Mouse (Mus musculus) embryonic fibroblast, embryonic 13.5 days (primary cell): ENCODE results near the gene Zmym2. TPM values are rescaled to one million over a fixed set of nuclear protein-coding genes. Genes with fewer than 3 reads are reported as not detected.
"Not testable (repeated sequence)": the region's sequence is repeated elsewhere in the genome, so short reads cannot be mapped to it uniquely, and the experiment has no call there.

ENCODE experiments used
- H3K27ac ChIP-seq: 2 replicates; pipeline ENCODE4 v1.5.1; 2012; ENCODE audit warnings: low read length, control low read depth, inconsistent platforms; ENCODE audit not compliant: insufficient read depth
- H3K4me1 ChIP-seq: 2 replicates; pipeline ENCODE4 v1.6.1; 2011; ENCODE audit warnings: low read length; ENCODE audit not compliant: control insufficient read depth, insufficient read depth
- H3K4me3 ChIP-seq: 2 replicates; pipeline ENCODE4 v1.5.1; 2011; ENCODE audit warnings: mild to moderate bottlenecking, control low read depth, low read length; ENCODE audit not compliant: insufficient read depth
- CTCF ChIP-seq: IDR thresholded peaks from 2 replicates; pipeline ENCODE4 v1.5.1; 2011; ENCODE audit warnings: mild to moderate bottlenecking, control low read depth, low read length, moderate library complexity, borderline replicate concordance; ENCODE audit not compliant: insufficient read depth
- POLR2A ChIP-seq: IDR thresholded peaks from 2 replicates; pipeline ENCODE4 v1.6.1; 2011; ENCODE audit warnings: low read depth, mild to moderate bottlenecking, control low read depth, low read length, moderate library complexity
- polyA plus RNA-seq: library from polyadenylated mRNA; stranded (reverse); fragments of >200 nt; gene quantifications from 2 replicates; pipeline ENCODE4 v1.2.4, GENCODE M21; 2011; ENCODE audit warnings: low read depth; ENCODE audit not compliant: missing spikeins, insufficient read length

The Zmym2 gene
- polyA plus RNA-seq: 103 and 104 TPM in 2 replicates

DNA sequence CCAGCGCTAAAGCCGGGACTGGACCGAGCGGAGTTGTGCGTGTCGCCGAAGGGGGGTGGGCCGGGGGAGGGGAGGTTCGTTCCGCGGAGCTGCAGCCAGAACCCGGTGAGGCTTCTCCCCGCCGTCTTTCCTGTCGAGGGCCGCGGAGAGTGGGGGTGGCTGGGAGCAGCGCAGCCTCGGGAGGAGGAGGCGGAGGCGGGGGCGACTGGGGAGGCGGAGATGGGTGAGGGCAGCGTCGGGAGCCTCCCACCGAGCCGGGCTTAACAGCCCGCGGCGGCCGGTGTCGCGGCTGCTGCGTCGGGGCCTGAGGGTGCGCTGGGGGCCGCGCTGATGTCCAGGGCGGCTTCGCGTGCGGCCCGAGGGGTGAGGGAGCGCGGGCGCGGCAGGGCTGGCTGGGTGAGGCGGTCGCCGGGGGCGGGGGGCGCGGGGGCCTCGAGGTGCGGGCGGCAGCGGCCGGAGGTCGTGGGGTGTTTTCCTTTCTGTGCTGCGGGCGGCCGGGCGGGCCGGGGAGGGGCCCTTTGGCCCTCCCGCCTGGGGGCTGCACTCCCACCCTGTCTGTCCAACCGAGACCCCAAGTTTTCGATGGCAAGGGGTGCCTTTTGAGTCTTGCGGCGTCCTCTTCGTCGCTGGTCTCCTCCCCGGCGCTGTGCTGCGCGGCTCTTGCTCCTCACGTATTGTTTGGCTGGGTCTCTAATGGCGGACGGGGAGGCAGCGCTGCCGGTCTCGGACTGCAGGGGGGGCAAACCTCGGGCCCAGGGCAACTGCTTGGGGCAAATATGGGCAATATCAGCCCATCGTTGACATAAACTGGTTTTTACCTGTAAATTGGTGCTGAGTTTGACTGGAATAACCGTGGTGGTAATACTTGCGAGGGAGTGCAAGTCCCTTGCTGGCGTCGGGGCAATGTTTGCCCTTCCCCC is at the start of gene Zmym2:
Zmym2 (plus strand) TSS at position 60 of the 920 bp plus-strand sequence.
- Histone ChIP-seq H3K4me3 (peak within 1 kb of the TSS; percentile 84), H3K27ac (peak within 1 kb of the TSS; percentile 89)
- not testable (repeated sequence) for H3K4me1 ChIP-seq

DNA sequence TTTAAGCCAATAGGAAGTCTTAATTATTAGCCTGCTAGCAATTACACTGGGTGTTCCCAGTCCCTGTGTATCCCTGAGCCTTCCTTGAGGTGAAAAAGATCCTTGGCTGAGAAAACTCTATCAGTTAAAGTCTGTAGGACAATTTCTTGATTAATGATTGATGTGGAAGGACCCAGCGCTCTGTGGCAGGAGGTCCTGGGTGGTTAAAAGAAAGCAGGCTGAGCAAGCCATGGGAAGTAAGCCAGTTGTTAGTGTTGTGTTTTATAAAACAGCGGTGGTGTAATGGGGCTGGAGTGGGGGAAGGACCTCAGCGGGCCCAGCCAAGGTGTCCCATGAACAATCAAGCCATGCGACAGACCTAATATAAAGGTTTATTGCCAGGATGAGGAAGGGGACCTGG is 42.4 kb upstream of the Zmym2 start:
- no peak for TF ChIP-seq CTCF
- TF ChIP-seq POLR2A: no peak
- no peaks in the 10 kb centered on the region for H3K4me1 ChIP-seq
- no peak overlapping the region for H3K4me3 ChIP-seq
- no peak overlapping the region for H3K27ac ChIP-seq

DNA sequence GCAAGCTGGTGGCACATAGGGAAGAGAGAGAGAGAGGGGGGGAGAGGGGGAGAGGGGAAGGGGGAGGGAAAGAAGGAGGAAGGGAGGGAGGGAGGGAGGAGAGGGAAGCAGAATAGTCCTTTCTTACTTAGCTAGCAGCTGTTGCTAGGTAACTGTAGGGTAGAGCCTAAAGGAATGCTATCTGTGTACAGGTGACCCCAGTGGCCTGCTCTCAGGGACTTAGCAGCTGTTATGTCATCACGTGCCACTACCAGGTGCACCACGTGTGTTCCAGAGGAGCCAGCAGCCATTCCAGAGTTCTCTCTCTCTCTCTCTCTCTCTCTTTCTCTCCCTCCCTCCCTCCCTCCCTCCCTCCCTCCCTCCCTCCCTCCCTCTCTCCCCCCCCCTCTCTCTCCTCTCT is 41.9 kb upstream of the Zmym2 start:
- Histone ChIP-seq H3K4me1 (no peaks in the 10 kb centered on the region), H3K4me3 (no peak overlapping the region), H3K27ac (no peak overlapping the region)
- TF ChIP-seq POLR2A (no peak), CTCF (no peak)

DNA sequence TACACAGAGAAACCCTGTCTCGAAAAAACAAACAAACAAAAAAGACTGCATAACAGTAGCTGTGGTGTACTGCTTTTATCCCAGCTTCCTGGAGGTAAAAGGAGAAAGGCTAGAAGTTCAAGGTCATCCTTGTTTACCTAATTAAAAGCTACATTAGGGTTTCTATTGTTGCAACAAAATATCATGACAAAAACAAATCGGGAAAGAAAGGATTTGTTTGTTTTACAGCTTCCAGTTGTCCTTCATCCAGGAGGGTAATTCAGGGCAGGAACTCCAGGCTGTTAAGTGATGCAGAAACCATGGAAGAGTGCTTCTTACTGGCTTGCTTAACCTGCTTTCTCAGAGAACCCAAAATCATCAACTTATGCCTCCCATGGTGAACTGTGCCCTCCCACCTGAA is 38.1 kb upstream of the Zmym2 start:
- Histone ChIP-seq H3K4me1 (no peaks in the 10 kb centered on the region), H3K27ac (no peak overlapping the region)
- no peak for TF ChIP-seq POLR2A
- TF ChIP-seq CTCF: no peak

DNA sequence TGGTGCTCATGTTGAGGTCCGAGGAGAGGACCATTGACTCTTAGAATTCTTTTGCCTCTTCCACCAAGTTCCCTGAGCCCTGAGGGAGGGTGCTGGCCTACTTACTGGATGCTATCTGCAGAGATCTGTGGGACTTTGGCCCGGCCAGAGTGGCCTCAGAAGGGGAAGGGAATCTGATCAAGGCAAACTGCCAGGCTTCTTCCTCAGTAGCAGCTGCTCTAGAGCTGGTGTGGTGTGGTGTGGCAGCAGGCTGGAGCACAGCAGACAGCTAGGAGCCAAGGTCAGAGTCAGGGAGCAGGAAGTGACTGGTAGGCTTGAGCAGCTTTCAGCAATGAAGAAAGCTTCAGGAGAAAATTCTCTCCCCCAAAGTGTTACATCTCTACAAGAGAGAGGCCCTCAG is 36.8 kb upstream of the Zmym2 start:
- Histone ChIP-seq H3K4me1 (no peaks in the 10 kb centered on the region), H3K4me3 (no peak overlapping the region), H3K27ac (no peak overlapping the region)
- no peak for TF ChIP-seq POLR2A
- TF ChIP-seq CTCF: no peak

More for the DNA sequence above, 38.1 kb upstream of the Zmym2 start:
- H3K4me3 ChIP-seq: no peak overlapping the region

DNA sequence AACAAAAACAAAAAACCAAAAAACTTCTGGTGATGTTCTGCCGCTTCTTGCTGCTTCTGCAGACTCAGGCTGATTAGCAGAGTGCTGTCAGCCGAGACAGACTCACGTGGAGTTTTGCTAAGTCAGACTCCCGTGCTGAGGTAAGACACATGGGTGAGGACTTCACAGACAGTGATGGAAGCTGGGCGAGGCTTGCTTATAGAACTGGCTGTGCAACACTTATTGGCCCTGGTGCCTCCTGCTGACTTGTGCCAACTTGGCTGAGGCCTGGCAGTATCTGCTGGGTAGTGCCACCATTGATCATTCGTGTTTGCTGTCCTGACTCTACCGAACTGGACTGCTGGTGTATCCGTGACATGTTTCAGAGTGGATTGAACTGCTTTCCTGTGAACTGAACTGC is 22.4 kb upstream of the Zmym2 start:
- H3K4me1 ChIP-seq: no peaks in the 10 kb centered on the region
- TF ChIP-seq CTCF (no peak), POLR2A (no peak)
- H3K27ac ChIP-seq: no peak overlapping the region
- no peak overlapping the region for H3K4me3 ChIP-seq

DNA sequence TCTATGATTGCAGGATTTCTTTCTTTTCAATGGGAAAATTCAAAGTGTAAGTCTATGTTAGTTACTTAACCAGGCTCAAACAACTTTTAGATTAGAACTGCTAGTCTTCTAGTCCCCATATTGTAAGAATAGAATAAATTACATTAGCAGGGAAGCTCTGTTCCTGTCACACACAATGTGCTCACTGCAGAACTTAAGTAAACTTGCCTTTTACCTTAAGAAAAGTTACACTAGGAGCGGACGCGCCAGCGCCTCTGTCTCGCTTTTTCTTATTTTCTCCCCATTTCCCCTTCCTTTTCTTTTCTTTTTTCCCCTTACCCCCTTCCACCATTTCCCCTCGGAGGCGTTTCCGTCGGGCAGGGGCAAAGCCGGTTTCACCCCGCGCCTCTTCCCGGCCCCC is 21.8 kb upstream of the Zmym2 start:
- Histone ChIP-seq H3K4me1 (no peaks in the 10 kb centered on the region), H3K27ac (no peak overlapping the region), H3K4me3 (no peak overlapping the region)
- TF ChIP-seq POLR2A (no peak), CTCF (no peak)

DNA sequence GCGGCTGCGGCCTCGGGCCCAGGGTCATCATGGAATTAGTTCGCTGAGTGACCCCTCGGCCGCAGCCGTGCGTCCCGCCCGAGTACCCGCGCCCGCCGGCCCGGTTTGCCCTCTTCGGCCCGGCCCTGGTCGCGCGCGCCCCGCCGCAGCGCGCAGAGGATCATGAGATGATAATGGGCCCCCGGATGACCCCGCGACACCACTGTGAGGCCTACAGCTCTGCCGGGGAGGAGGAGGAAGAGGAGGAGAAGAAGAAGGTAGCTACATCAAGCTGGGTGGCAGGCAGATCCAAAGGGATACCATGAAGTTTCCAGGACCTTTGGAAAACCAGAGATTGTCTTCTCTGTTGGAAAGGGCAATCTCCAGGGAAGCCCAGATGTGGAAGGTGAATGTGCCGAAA is 21.3 kb upstream of the Zmym2 start:
- H3K27ac ChIP-seq, H3K4me1 ChIP-seq: not testable (repeated sequence)
- H3K4me3 ChIP-seq: peak overlapping the region; percentile 11; the same call in 1 of the 2 replicates

DNA sequence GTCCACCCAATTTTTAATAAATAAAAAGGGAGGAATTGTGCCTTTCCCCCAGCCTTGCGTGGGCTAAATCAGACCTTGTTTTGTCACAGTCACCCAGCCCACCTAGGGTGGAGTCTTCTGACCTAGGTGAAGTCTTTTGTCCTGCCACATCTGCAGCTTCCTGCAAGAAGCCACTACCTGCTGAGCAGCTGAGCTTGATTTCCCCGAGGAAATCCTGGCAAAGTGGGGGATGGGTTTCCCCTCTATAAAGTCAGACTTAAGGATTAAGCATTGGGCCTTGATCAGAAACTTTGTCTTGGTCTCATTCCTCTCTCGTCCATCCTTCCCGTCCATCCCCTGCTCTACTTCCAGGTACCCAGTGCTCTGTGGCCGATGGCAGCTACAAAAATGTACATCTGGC is 12.9 kb upstream of the Zmym2 start:
- Histone ChIP-seq H3K4me1 (no peaks in the 10 kb centered on the region), H3K4me3 (no peak overlapping the region), H3K27ac (no peak overlapping the region)
- TF ChIP-seq POLR2A (no peak), CTCF (no peak)

DNA sequence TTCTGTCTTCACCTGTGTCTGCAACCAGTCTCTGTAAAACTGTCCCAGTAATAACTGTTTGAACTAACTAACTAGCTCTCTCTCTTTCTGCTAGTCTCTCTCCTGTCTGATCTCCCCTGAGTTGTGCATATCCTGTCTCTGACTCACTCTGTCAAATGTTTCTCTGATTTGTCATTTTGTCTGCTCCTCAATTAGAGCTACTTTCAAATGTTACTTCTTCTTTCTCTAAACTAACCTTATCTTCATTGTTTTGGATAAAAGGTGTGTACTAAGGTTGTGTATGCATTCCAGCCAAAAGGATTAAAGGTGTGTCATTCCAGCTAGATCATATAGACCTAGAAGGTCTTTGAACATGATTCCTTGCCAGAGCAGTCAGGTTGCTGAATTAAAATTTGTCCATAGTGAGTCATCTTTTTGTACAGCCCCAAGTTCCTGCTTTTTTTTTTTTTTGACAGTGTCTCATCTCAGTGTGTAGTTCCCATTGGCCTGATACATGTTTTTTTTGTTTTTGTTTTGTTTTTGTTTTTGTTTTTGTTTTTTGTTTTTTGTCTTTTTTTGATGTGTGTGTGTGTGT is 10.8 kb upstream of the Zmym2 start:
- Histone ChIP-seq H3K4me3 (no peak overlapping the region), H3K4me1 (no peaks in the 10 kb centered on the region), H3K27ac (peak overlapping the region; percentile 52; the same call in 1 of the 2 replicates)
- TF ChIP-seq CTCF: no peak
- TF ChIP-seq POLR2A: no peak
